Mouse (Mus musculus): ENCODE data around the gene Anapc11. TPM values are rescaled to one million over a fixed set of nuclear protein-coding genes. Genes with fewer than 3 reads are reported as not detected.

Anapc11 gene
- total and polyA plus RNA-seq, 3 experiments = 69.3 to 212 (median 83.8) TPM

GRCm38 (mm10) chr11:120654741-120655140, 56.5 kb downstream of the Anapc11 start:
- H3K9me3 ChIP-seq (replicated peaks) = peaks cover 1% of the 10 kb centered on the region
- peaks cover 60% of the 10 kb centered on the region for H3K27me3 ChIP-seq (ENCODE audit: insufficient read depth, low read length)
- no peak overlapping the region for H3K4me3 ChIP-seq (ENCODE audit: low read depth, low read length)
- H3K36me3 ChIP-seq (replicated peaks) = no peaks in the 10 kb centered on the region
- DNase-seq (ENCODE audit: low spot score) (no peak), ATAC-seq (ENCODE audit: extremely low read depth, insufficient number of reproducible peaks, low FRiP score, poor library complexity, severe bottlenecking) (no peak)
- peaks cover 14% of the 10 kb centered on the region for H3K4me1 ChIP-seq (ENCODE audit: insufficient read depth, low read depth, low read length)
- TF ChIP-seq GATA2 (IDR thresholded peaks at IDR 0.05; ENCODE audit: borderline replicate concordance, low read depth, low read length) = no peak
- TF ChIP-seq CTCF (IDR thresholded peaks at IDR 0.05; ENCODE audit: low read depth, low read length) = no peak
- TF ChIP-seq POLR2AphosphoS5 (IDR thresholded peaks at IDR 0.05; ENCODE audit: insufficient replicate concordance, low read depth, low read length) = no peak
- no peak for TF ChIP-seq GATA1 (IDR thresholded peaks at IDR 0.05; ENCODE audit: borderline replicate concordance, low read length)
- no peak for TF ChIP-seq TAL1 (conservative IDR thresholded peaks at IDR 0.05; ENCODE audit: low read depth, low read length)

GRCm38 (mm10) chr11:120657301-120657700, 59.1 kb downstream of the Anapc11 start:
- no peak for DNase-seq (ENCODE audit: low spot score)
- no peaks in the 10 kb centered on the region for H3K36me3 ChIP-seq (replicated peaks)
- H3K4me3 ChIP-seq (ENCODE audit: low read depth, low read length) = no peak overlapping the region
- TF ChIP-seq GATA1 (IDR thresholded peaks at IDR 0.05; ENCODE audit: borderline replicate concordance, low read length) (no peak), GATA2 (IDR thresholded peaks at IDR 0.05; ENCODE audit: borderline replicate concordance, low read depth, low read length) (no peak), TAL1 (conservative IDR thresholded peaks at IDR 0.05; ENCODE audit: low read depth, low read length) (no peak), CTCF (IDR thresholded peaks at IDR 0.05; ENCODE audit: low read depth, low read length) (no peak), POLR2AphosphoS5 (IDR thresholded peaks at IDR 0.05; ENCODE audit: insufficient replicate concordance, low read depth, low read length) (no peak)
- peaks cover 74% of the 10 kb centered on the region for H3K27me3 ChIP-seq (ENCODE audit: insufficient read depth, low read length)
- peaks cover 14% of the 10 kb centered on the region for H3K4me1 ChIP-seq (ENCODE audit: insufficient read depth, low read depth, low read length)
- ATAC-seq (ENCODE audit: extremely low read depth, insufficient number of reproducible peaks, low FRiP score, poor library complexity, severe bottlenecking) = no peak
- peaks cover 15% of the 10 kb centered on the region for H3K9me3 ChIP-seq (replicated peaks)

Other genes with a start within 250 kb of the Anapc11 start
Only the 20 nearest of the 35 such genes appear.
- gene Mrpl12, start 113.8 kb upstream of the Anapc11 start, total RNA-seq (2014; fragmentation: Nextera tagmentation) = 60.5 and 63.2 TPM in 2 replicates
- 125 and 140 TPM in 2 replicates for gene Mrpl12, start 113.8 kb upstream of the Anapc11 start, total RNA-seq (2017)
- 514 and 633 TPM in 2 replicates for gene Mrpl12, start 113.8 kb upstream of the Anapc11 start, polyA plus RNA-seq (2012)
- 18.2 and 18.7 TPM in 2 replicates for gene Slc25a10, start 106.6 kb upstream of the Anapc11 start, total RNA-seq (2014; fragmentation: Nextera tagmentation)
- 22.1 and 27.6 TPM in 2 replicates for gene Slc25a10, start 106.6 kb upstream of the Anapc11 start, total RNA-seq (2017)
- gene Slc25a10, start 106.6 kb upstream of the Anapc11 start, polyA plus RNA-seq (2012) = 38.7 and 45.3 TPM in 2 replicates
- gene Gcgr, start 67.7 kb upstream of the Anapc11 start, total RNA-seq (2014; fragmentation: Nextera tagmentation) = not detected in 2 replicates
- gene Gcgr, start 67.7 kb upstream of the Anapc11 start, total RNA-seq (2017) = not detected in 2 replicates
- gene Gcgr, start 67.7 kb upstream of the Anapc11 start, polyA plus RNA-seq (2012) = not detected in 2 replicates
- 53.8 and 64.3 TPM in 2 replicates for gene Mcrip1, start 48.7 kb upstream of the Anapc11 start, total RNA-seq (2014; fragmentation: Nextera tagmentation)
- 19.2 and 20.9 TPM in 2 replicates for gene Mcrip1, start 48.7 kb upstream of the Anapc11 start, total RNA-seq (2017)
- 176 and 205 TPM in 2 replicates for gene Mcrip1, start 48.7 kb upstream of the Anapc11 start, polyA plus RNA-seq (2012)
- gene Ppp1r27, start 47.3 kb upstream of the Anapc11 start, total RNA-seq (2014; fragmentation: Nextera tagmentation) = not detected in 2 replicates
- not detected in 2 replicates for gene Ppp1r27, start 47.3 kb upstream of the Anapc11 start, total RNA-seq (2017)
- not detected in 2 replicates for gene Ppp1r27, start 47.3 kb upstream of the Anapc11 start, polyA plus RNA-seq (2012)
- 268 and 289 TPM in 2 replicates for gene P4hb, start 25.2 kb upstream of the Anapc11 start, total RNA-seq (2014; fragmentation: Nextera tagmentation)
- 411 and 414 TPM in 2 replicates for gene P4hb, start 25.2 kb upstream of the Anapc11 start, total RNA-seq (2017)
- 516 and 719 TPM in 2 replicates for gene P4hb, start 25.2 kb upstream of the Anapc11 start, polyA plus RNA-seq (2012)
- 354 and 381 TPM in 2 replicates for gene Arhgdia, start 16.8 kb upstream of the Anapc11 start, total RNA-seq (2014; fragmentation: Nextera tagmentation)
- 155 and 158 TPM in 2 replicates for gene Arhgdia, start 16.8 kb upstream of the Anapc11 start, total RNA-seq (2017)
- 1,000 and 1,072 TPM in 2 replicates for gene Arhgdia, start 16.8 kb upstream of the Anapc11 start, polyA plus RNA-seq (2012)
- gene Alyref, start 56 bp upstream of the Anapc11 start, total RNA-seq (2014; fragmentation: Nextera tagmentation) = 89.8 and 122 TPM in 2 replicates
- gene Alyref, start 56 bp upstream of the Anapc11 start, total RNA-seq (2017) = 270 and 280 TPM in 2 replicates
- 505 and 623 TPM in 2 replicates for gene Alyref, start 56 bp upstream of the Anapc11 start, polyA plus RNA-seq (2012)
- 1.9 and 2.6 TPM in 2 replicates for gene Npb, start 10.1 kb downstream of the Anapc11 start, total RNA-seq (2014; fragmentation: Nextera tagmentation)
- 0.58 TPM in 1 of 2 replicates, not detected in the other for gene Npb, start 10.1 kb downstream of the Anapc11 start, total RNA-seq (2017)
- 3.2 and 3.8 TPM in 2 replicates for gene Npb, start 10.1 kb downstream of the Anapc11 start, polyA plus RNA-seq (2012)
- 29.0 and 43.1 TPM in 2 replicates for gene Pcyt2, start 19.5 kb downstream of the Anapc11 start, total RNA-seq (2014; fragmentation: Nextera tagmentation)
- gene Pcyt2, start 19.5 kb downstream of the Anapc11 start, total RNA-seq (2017) = 102 and 119 TPM in 2 replicates
- gene Pcyt2, start 19.5 kb downstream of the Anapc11 start, polyA plus RNA-seq (2012) = 129 and 146 TPM in 2 replicates
- gene Sirt7, start 26.8 kb downstream of the Anapc11 start, total RNA-seq (2014; fragmentation: Nextera tagmentation) = 28.9 and 35.3 TPM in 2 replicates
- gene Sirt7, start 26.8 kb downstream of the Anapc11 start, total RNA-seq (2017) = 74.5 and 96.2 TPM in 2 replicates
- 169 and 256 TPM in 2 replicates for gene Sirt7, start 26.8 kb downstream of the Anapc11 start, polyA plus RNA-seq (2012)
- 16.3 and 17.5 TPM in 2 replicates for gene Mafg, start 35.2 kb downstream of the Anapc11 start, total RNA-seq (2014; fragmentation: Nextera tagmentation)
- gene Mafg, start 35.2 kb downstream of the Anapc11 start, total RNA-seq (2017) = 18.9 and 21.9 TPM in 2 replicates
- 29.2 and 38.9 TPM in 2 replicates for gene Mafg, start 35.2 kb downstream of the Anapc11 start, polyA plus RNA-seq (2012)
- gene Pycr1, start 45.3 kb downstream of the Anapc11 start, total RNA-seq (2014; fragmentation: Nextera tagmentation) = 14.7 and 14.8 TPM in 2 replicates
- 1.0 and 1.5 TPM in 2 replicates for gene Pycr1, start 45.3 kb downstream of the Anapc11 start, total RNA-seq (2017)
- gene Pycr1, start 45.3 kb downstream of the Anapc11 start, polyA plus RNA-seq (2012) = 1.9 and 2.4 TPM in 2 replicates
- not detected in 2 replicates for gene Myadml2, start 49.7 kb downstream of the Anapc11 start, total RNA-seq (2014; fragmentation: Nextera tagmentation)
- gene Myadml2, start 49.7 kb downstream of the Anapc11 start, total RNA-seq (2017) = not detected in 2 replicates
- gene Myadml2, start 49.7 kb downstream of the Anapc11 start, polyA plus RNA-seq (2012) = not detected in 2 replicates
- gene Notum, start 62.8 kb downstream of the Anapc11 start, total RNA-seq (2014; fragmentation: Nextera tagmentation) = not detected in 2 replicates
- 0.16 TPM in 1 of 2 replicates, not detected in the other for gene Notum, start 62.8 kb downstream of the Anapc11 start, total RNA-seq (2017)
- not detected in 2 replicates for gene Notum, start 62.8 kb downstream of the Anapc11 start, polyA plus RNA-seq (2012)
- gene Aspscr1, start 74.6 kb downstream of the Anapc11 start, total RNA-seq (2014; fragmentation: Nextera tagmentation) = 57.0 and 79.7 TPM in 2 replicates
- 39.2 and 43.2 TPM in 2 replicates for gene Aspscr1, start 74.6 kb downstream of the Anapc11 start, total RNA-seq (2017)
- 248 and 301 TPM in 2 replicates for gene Aspscr1, start 74.6 kb downstream of the Anapc11 start, polyA plus RNA-seq (2012)
- 250 and 284 TPM in 2 replicates for gene Cenpx, start 115.3 kb downstream of the Anapc11 start, total RNA-seq (2014; fragmentation: Nextera tagmentation)
- 67.2 and 81.2 TPM in 2 replicates for gene Cenpx, start 115.3 kb downstream of the Anapc11 start, total RNA-seq (2017)
- gene Cenpx, start 115.3 kb downstream of the Anapc11 start, polyA plus RNA-seq (2012) = 60.9 and 158 TPM in 2 replicates
- 6.4 and 12.1 TPM in 2 replicates for gene Lrrc45, start 115.5 kb downstream of the Anapc11 start, total RNA-seq (2014; fragmentation: Nextera tagmentation)
- 20.0 and 22.2 TPM in 2 replicates for gene Lrrc45, start 115.5 kb downstream of the Anapc11 start, total RNA-seq (2017)
- 23.3 and 25.4 TPM in 2 replicates for gene Lrrc45, start 115.5 kb downstream of the Anapc11 start, polyA plus RNA-seq (2012)
- 2.1 TPM in 1 of 2 replicates, not detected in the other for gene Rac3, start 123.0 kb downstream of the Anapc11 start, total RNA-seq (2014; fragmentation: Nextera tagmentation)
- gene Rac3, start 123.0 kb downstream of the Anapc11 start, total RNA-seq (2017) = 0.66 and 0.81 TPM in 2 replicates
- gene Rac3, start 123.0 kb downstream of the Anapc11 start, polyA plus RNA-seq (2012) = 1.3 and 2.6 TPM in 2 replicates
- 16.6 and 37.5 TPM in 2 replicates for gene Dcxr, start 128.9 kb downstream of the Anapc11 start, total RNA-seq (2014; fragmentation: Nextera tagmentation)
- 13.1 and 18.4 TPM in 2 replicates for gene Dcxr, start 128.9 kb downstream of the Anapc11 start, total RNA-seq (2017)
- gene Dcxr, start 128.9 kb downstream of the Anapc11 start, polyA plus RNA-seq (2012) = 21.0 and 24.2 TPM in 2 replicates